Mouse (Mus musculus): ENCODE measurements at regions not wholly inside any gene's neighbourhood (a gene's known extent, or its start where the extent isn't known, plus 50 kb on each side); places are given as distances from the start of the nearest gene placed in this dataset.

DNA sequence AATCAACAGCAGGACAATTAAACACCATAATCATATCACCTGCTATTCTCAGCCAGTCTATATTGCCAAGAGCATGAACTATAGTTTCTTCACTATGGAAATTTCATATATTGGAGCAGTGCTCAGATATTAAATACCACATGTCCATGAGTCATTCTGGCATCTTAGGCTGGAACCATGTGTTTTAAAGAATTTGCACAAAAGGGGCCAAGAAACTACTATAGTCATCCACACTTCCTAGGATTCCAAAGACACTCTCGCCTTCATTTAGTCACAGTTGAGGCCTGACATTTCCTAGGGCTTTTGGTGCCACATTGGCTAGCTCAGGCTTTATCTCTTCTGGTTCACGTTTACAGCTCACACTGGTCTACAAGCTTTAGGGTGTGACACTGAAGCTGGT lies 293.7 kb downstream of the Foxa2 start:
- Histone ChIP-seq H3K27me3 (replicated peaks; ENCODE audit: control insufficient read depth, insufficient read depth, low read length) (no peaks in the 10 kb centered on the region), H3K4me1 (replicated peaks; ENCODE audit: control insufficient read depth, insufficient read depth, low read length) (no peaks in the 10 kb centered on the region), H3K9ac (ENCODE audit: low read depth, low read length) (no peak overlapping the region), H3K9me3 (ENCODE audit: control insufficient read depth, low read length) (no peaks in the 10 kb centered on the region), H3K4me3 (ENCODE audit: low read depth, low read length) (no peak overlapping the region), H3K27ac (ENCODE audit: low read depth, low read length) (no peak overlapping the region), H3K4me2 (no peak overlapping the region), H3K36me3 (ENCODE audit: control insufficient read depth, insufficient read depth, low read length) (no peaks in the 10 kb centered on the region)
- 50% methylated on average over 2 of the region's 2 CpGs for WGBS
- ATAC-seq (replicated peaks; ENCODE audit: low FRiP score) (no peak), DNase-seq (ENCODE audit: low spot score) (no peak)

DNA sequence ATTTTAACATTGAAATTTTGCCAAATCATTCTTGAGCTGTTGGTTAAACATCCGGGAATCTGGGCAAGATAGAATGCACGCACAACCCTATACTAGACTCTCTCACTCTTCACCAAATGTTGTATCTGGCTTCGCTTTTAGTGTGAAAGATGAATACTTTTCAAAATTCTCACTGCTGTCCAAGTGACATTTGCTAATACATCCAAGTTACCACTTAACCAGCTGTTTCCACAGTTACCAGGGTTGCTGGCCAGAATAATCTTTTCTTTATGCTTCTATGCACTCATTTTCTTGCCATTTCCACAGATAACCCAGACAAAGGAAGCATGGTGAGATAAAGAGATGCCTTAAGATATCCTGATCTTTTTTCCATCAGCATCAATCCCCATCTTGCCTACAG lies 294.9 kb downstream of the Foxa2 start:
- Histone ChIP-seq H3K36me3 (ENCODE audit: control insufficient read depth, insufficient read depth, low read length) (no peaks in the 10 kb centered on the region), H3K27ac (ENCODE audit: low read depth, low read length) (no peak overlapping the region), H3K9ac (ENCODE audit: low read depth, low read length) (no peak overlapping the region), H3K4me2 (no peak overlapping the region), H3K4me3 (ENCODE audit: low read depth, low read length) (no peak overlapping the region), H3K4me1 (replicated peaks; ENCODE audit: control insufficient read depth, insufficient read depth, low read length) (no peaks in the 10 kb centered on the region), H3K9me3 (ENCODE audit: control insufficient read depth, low read length) (no peaks in the 10 kb centered on the region), H3K27me3 (replicated peaks; ENCODE audit: control insufficient read depth, insufficient read depth, low read length) (no peaks in the 10 kb centered on the region)
- DNase-seq (ENCODE audit: low spot score) (no peak), ATAC-seq (replicated peaks; ENCODE audit: low FRiP score) (no peak)
- WGBS: 86% methylated on average over 3 of the region's 3 CpGs

- Histone ChIP-seq H3K4me2 (no peak overlapping the region), H3K27me3 (replicated peaks; ENCODE audit: control insufficient read depth, insufficient read depth, low read length) (no peaks in the 10 kb centered on the region), H3K27ac (ENCODE audit: low read depth, low read length) (no peak overlapping the region), H3K4me1 (replicated peaks; ENCODE audit: control insufficient read depth, insufficient read depth, low read length) (no peaks in the 10 kb centered on the region), H3K9ac (ENCODE audit: low read depth, low read length) (no peak overlapping the region), H3K4me3 (ENCODE audit: low read depth, low read length) (no peak overlapping the region), H3K9me3 (ENCODE audit: control insufficient read depth, low read length) (no peaks in the 10 kb centered on the region), H3K36me3 (ENCODE audit: control insufficient read depth, insufficient read depth, low read length) (no peaks in the 10 kb centered on the region)
- ATAC-seq (replicated peaks; ENCODE audit: low FRiP score) (no peak), DNase-seq (ENCODE audit: low spot score) (no peak)
- WGBS: 69% methylated on average over 4 of the region's 4 CpGs
Observed at GRCm38 (mm10) chr2:147748006-147748405, 298.8 kb downstream of the Foxa2 start.

DNA sequence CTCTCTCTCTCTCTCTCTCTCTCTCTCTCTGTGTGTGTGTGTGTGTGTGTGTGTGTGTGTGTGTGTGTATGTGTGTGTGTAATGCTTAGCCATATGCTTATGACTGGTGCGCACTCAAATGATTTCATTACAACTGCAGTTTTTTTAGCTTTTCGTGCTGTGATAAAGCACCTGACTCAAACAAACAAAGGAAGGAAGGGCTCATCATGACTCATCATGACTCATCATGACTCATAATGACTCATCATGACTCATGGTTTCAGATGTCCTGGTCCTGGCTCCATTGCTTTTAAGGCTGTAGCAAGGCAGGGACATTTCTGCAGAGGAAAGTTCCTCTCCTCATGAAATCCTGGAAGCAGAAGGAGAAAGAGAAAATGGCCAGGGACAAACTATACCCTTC lies 302.9 kb downstream of the Foxa2 start:
- Histone ChIP-seq H3K27me3 (replicated peaks; ENCODE audit: control insufficient read depth, insufficient read depth, low read length) (no peaks in the 10 kb centered on the region), H3K27ac (ENCODE audit: low read depth, low read length) (no peak overlapping the region), H3K36me3 (ENCODE audit: control insufficient read depth, insufficient read depth, low read length) (no peaks in the 10 kb centered on the region), H3K4me1 (replicated peaks; ENCODE audit: control insufficient read depth, insufficient read depth, low read length) (no peaks in the 10 kb centered on the region), H3K9me3 (ENCODE audit: control insufficient read depth, low read length) (no peaks in the 10 kb centered on the region), H3K4me3 (ENCODE audit: low read depth, low read length) (no peak overlapping the region), H3K4me2 (no peak overlapping the region), H3K9ac (ENCODE audit: low read depth, low read length) (no peak overlapping the region)
- DNase-seq (ENCODE audit: low spot score) (no peak), ATAC-seq (replicated peaks; ENCODE audit: low FRiP score) (no peak)
- WGBS: 69% methylated on average over 2 of the region's 2 CpGs

DNA sequence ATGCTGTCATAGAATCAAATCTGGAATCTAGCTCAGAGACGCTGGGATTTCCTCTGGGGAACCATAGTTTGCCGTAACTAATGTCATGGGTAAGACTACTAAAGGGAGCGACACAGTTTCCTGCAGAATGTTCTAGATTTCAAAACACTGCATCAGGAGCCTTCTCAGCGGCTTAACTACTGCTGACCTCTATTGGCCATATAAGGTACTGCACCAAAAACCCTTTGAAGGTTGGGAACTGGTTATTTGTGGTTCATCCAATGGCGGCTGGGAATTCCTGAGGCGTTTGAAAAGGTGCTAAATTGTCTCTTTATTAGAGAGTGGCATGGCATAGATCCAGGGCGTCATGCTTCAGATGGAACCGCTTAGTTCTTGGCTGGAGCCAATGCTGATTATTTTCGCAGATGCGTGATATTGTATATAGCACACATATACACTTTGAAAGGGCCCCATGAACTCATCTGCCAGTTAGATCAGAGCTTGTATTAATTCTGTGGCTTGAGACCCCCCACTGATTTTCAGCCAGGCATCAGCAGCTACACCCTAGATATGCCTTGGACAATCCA lies 308.4 kb downstream of the Foxa2 start:
- 39% methylated on average over 10 of the region's 10 CpGs for WGBS
- H3K4me2 ChIP-seq: no peak overlapping the region
- no peaks in the 10 kb centered on the region for H3K4me1 ChIP-seq (replicated peaks; ENCODE audit: control insufficient read depth, insufficient read depth, low read length)
- H3K27me3 ChIP-seq (replicated peaks; ENCODE audit: control insufficient read depth, insufficient read depth, low read length): no peaks in the 10 kb centered on the region
- no peak for ATAC-seq (replicated peaks; ENCODE audit: low FRiP score)
- no peak overlapping the region for H3K27ac ChIP-seq (ENCODE audit: low read depth, low read length)
- no peak for DNase-seq (ENCODE audit: low spot score)
- no peaks in the 10 kb centered on the region for H3K9me3 ChIP-seq (ENCODE audit: control insufficient read depth, low read length)
- H3K4me3 ChIP-seq (ENCODE audit: low read depth, low read length): no peak overlapping the region
- no peak overlapping the region for H3K9ac ChIP-seq (ENCODE audit: low read depth, low read length)
- no peaks in the 10 kb centered on the region for H3K36me3 ChIP-seq (ENCODE audit: control insufficient read depth, insufficient read depth, low read length)

DNA sequence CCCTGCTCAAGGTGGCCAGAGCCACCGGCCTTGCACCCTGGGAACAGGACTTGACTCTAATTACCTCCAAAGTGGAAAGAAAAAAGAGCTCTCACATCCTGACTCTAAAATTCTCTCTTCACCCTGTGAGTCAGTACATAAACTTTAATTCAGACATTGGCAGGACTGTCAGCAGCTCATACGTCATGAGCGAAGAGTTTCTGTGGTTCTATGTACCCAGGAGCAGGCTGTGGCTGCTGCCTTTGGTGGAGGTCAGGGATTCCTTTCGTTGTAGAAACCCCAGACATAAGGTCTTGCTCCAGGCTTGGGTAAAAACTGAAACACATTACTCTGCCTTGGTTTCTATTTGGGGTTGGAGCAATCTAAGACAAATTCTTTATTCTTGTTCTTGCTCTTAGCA lies 319.4 kb downstream of the Foxa2 start:
- no peak for ATAC-seq (replicated peaks; ENCODE audit: low FRiP score)
- H3K27ac ChIP-seq (ENCODE audit: low read depth, low read length): no peak overlapping the region
- 74% methylated on average over 4 of the region's 4 CpGs for WGBS
- no peak overlapping the region for H3K9ac ChIP-seq (ENCODE audit: low read depth, low read length)
- H3K4me1 ChIP-seq (replicated peaks; ENCODE audit: control insufficient read depth, insufficient read depth, low read length): no peaks in the 10 kb centered on the region
- H3K9me3 ChIP-seq (ENCODE audit: control insufficient read depth, low read length): no peaks in the 10 kb centered on the region
- no peaks in the 10 kb centered on the region for H3K27me3 ChIP-seq (replicated peaks; ENCODE audit: control insufficient read depth, insufficient read depth, low read length)
- no peaks in the 10 kb centered on the region for H3K36me3 ChIP-seq (ENCODE audit: control insufficient read depth, insufficient read depth, low read length)
- no peak overlapping the region for H3K4me2 ChIP-seq
- no peak overlapping the region for H3K4me3 ChIP-seq (ENCODE audit: low read depth, low read length)
- DNase-seq (ENCODE audit: low spot score): no peak

GRCm38 (mm10) chr2:147718936-147719335 lies 327.8 kb downstream of the Foxa2 start:
- H3K27ac ChIP-seq (ENCODE audit: low read depth, low read length): no peak overlapping the region
- H3K9me3 ChIP-seq (ENCODE audit: control insufficient read depth, low read length): no peaks in the 10 kb centered on the region
- ATAC-seq (replicated peaks; ENCODE audit: low FRiP score) (no peak), DNase-seq (ENCODE audit: low spot score) (no peak)
- no peak overlapping the region for H3K4me2 ChIP-seq
- no peaks in the 10 kb centered on the region for H3K4me1 ChIP-seq (replicated peaks; ENCODE audit: control insufficient read depth, insufficient read depth, low read length)
- H3K4me3 ChIP-seq (ENCODE audit: low read depth, low read length): no peak overlapping the region
- WGBS: 82% methylated on average over 3 of the region's 3 CpGs
- no peaks in the 10 kb centered on the region for H3K27me3 ChIP-seq (replicated peaks; ENCODE audit: control insufficient read depth, insufficient read depth, low read length)
- no peaks in the 10 kb centered on the region for H3K36me3 ChIP-seq (ENCODE audit: control insufficient read depth, insufficient read depth, low read length)
- H3K9ac ChIP-seq (ENCODE audit: low read depth, low read length): no peak overlapping the region

DNA sequence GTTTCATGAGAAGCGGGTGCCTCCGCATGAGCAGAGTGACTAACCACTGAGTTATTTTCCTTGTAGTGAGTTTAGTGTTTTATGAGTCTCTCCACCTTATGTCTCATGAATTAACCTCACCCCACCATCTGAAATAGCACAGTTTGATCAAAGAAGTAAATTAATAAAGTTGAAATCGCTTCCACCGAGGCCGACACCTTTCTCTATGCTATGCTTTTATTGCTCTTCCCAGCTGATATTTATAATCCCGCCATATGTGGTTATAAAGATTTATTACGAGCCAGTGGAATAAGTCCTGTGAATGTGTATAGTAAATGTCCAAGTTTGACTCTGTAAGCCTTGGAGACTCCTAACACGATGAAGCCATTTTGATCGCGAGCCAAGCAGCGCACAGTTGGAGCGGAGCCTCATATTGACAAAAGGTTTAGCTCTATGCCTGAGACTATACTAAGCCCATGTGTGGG lies 329.3 kb downstream of the Foxa2 start:
- Histone ChIP-seq H3K9ac (ENCODE audit: low read depth, low read length) (no peak overlapping the region), H3K4me3 (ENCODE audit: low read depth, low read length) (no peak overlapping the region), H3K27ac (ENCODE audit: low read depth, low read length) (no peak overlapping the region), H3K4me1 (replicated peaks; ENCODE audit: control insufficient read depth, insufficient read depth, low read length) (no peaks in the 10 kb centered on the region), H3K4me2 (no peak overlapping the region), H3K27me3 (replicated peaks; ENCODE audit: control insufficient read depth, insufficient read depth, low read length) (no peaks in the 10 kb centered on the region), H3K36me3 (ENCODE audit: control insufficient read depth, insufficient read depth, low read length) (no peaks in the 10 kb centered on the region), H3K9me3 (ENCODE audit: control insufficient read depth, low read length) (no peaks in the 10 kb centered on the region)
- ATAC-seq (replicated peaks; ENCODE audit: low FRiP score): no peak
- WGBS: 94% methylated on average over 12 of the region's 12 CpGs
- DNase-seq (ENCODE audit: low spot score): no peak

DNA sequence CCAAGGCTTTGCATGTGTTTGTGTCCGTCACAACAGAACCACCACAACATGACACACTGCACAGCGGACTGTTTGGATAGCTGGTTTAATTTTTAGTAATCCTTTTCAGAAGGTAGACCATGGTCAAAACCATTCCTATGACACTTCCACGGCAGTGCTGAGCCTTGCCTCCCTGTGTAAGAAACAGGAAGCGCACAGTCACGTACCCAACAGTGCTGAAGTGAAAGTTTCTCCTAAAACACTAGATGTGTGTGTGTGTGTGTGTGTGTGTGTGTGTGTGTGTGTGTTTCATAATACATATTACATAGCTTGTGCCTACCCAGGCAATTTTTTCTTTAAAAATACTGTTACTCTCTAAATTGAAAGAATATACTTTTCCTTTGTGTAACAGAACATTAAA lies 331.0 kb downstream of the Foxa2 start:
- H3K27me3 ChIP-seq (replicated peaks; ENCODE audit: control insufficient read depth, insufficient read depth, low read length): no peaks in the 10 kb centered on the region
- H3K9ac ChIP-seq (ENCODE audit: low read depth, low read length): no peak overlapping the region
- DNase-seq (ENCODE audit: low spot score) (no peak), ATAC-seq (replicated peaks; ENCODE audit: low FRiP score) (no peak)
- no peaks in the 10 kb centered on the region for H3K36me3 ChIP-seq (ENCODE audit: control insufficient read depth, insufficient read depth, low read length)
- no peak overlapping the region for H3K4me2 ChIP-seq
- no peaks in the 10 kb centered on the region for H3K4me1 ChIP-seq (replicated peaks; ENCODE audit: control insufficient read depth, insufficient read depth, low read length)
- H3K27ac ChIP-seq (ENCODE audit: low read depth, low read length): no peak overlapping the region
- no peak overlapping the region for H3K4me3 ChIP-seq (ENCODE audit: low read depth, low read length)
- no peaks in the 10 kb centered on the region for H3K9me3 ChIP-seq (ENCODE audit: control insufficient read depth, low read length)
- 75% methylated on average over 5 of the region's 5 CpGs for WGBS
